Mouse (Mus musculus): ENCODE measurements around the gene Kank1. TPM values are rescaled to one million over a fixed set of nuclear protein-coding genes. Genes with fewer than 3 reads are reported as not detected.
A peak's percentile ranks its signal among the peaks of the same experiment; 100 is the strongest.

Gene Kank1
- polyA plus RNA-seq, 1 experiment, result 6.3 TPM

GRCm38 (mm10) chr19:25232032-25232431 is 4.7 kb upstream of the Kank1 start:
- WGBS, result 83% methylated on average over 10 of the region's 10 CpGs
- Histone ChIP-seq H3K4me1 (ENCODE audit: control insufficient read depth, insufficient read depth, insufficient read length, low read length) (no peaks in the 10 kb centered on the region), H3K27me3 (ENCODE audit: control insufficient read depth, insufficient read depth, low read length) (no peaks in the 10 kb centered on the region), H3K27ac (ENCODE audit: insufficient read depth, low read depth, low read length) (no peak overlapping the region), H3K36me3 (ENCODE audit: control insufficient read depth, insufficient read depth, low read length) (no peaks in the 10 kb centered on the region), H3K4me3 (ENCODE audit: low read depth, low read length) (no peak overlapping the region)
- TF ChIP-seq POLR2A (IDR thresholded peaks at IDR 0.05; ENCODE audit: low read depth, low read length) (no peak), CTCF (IDR thresholded peaks at IDR 0.05; ENCODE audit: extremely low read depth, insufficient read length, insufficient replicate concordance, low read depth, low read length) (no peak)

DNA sequence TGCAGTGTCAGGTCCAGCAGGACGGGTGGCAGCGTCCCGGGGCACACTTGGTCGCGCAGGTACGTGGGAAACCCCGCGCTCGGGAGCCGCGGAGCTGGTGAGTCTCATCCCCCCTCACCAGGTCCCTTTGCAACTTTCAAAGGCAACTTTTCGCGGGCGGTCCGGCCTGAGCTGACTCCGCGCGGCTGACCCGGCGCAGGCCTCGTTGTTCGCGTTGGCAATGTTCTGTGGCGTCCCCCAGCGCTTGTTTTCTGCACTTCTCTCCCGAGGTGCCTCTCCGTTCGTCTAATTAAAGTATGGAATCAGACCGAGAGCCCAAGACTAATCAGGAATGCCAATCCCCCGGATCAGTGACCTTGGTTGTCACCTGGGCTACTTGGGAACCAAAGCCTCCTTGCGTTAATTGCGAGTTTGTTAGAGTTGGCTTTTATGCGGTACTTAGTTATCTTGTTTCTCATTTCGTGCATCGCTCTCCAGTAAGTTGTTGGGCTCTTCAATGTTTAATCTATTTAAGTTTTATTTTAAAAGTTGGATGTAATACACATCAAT is 791 bp downstream of the Kank1 start:
- TF ChIP-seq POLR2A (IDR thresholded peaks at IDR 0.05; ENCODE audit: low read depth, low read length), result 0 out of 2 replicates have a peak, but pooled peaks have one; percentile 9
- TF ChIP-seq CTCF (IDR thresholded peaks at IDR 0.05; ENCODE audit: extremely low read depth, insufficient read length, insufficient replicate concordance, low read depth, low read length), result no peak
- Histone ChIP-seq H3K4me1 (ENCODE audit: control insufficient read depth, insufficient read depth, insufficient read length, low read length) (no peaks in the 10 kb centered on the region), H3K27me3 (ENCODE audit: control insufficient read depth, insufficient read depth, low read length) (no peaks in the 10 kb centered on the region), H3K4me3 (ENCODE audit: low read depth, low read length) (peak overlapping the region; percentile 82), H3K27ac (ENCODE audit: insufficient read depth, low read depth, low read length) (peak overlapping the region; percentile 71), H3K36me3 (ENCODE audit: control insufficient read depth, insufficient read depth, low read length) (no peaks in the 10 kb centered on the region)
- under 1% methylated on average over 35 of the region's 35 CpGs for WGBS

DNA sequence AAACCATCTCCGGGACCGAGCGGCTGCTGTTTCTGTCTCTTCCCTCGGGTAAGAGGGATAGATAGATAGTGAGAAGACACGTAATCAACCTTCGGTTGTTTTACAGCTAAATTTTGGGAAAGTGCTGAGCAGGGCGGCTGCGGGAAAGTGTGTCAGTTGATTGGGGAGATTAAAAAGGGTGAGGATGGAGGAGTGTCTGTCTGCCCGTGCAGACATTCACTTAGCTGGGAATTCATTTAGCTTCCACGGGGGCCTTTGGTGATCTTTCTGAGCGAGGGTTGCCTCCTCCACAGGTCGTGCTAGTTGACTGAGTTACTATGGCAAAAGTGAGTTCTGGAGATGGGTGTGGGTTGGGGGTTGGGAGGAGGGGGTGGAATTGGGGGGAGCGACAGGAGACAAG is 1.3 kb downstream of the Kank1 start:
- TF ChIP-seq POLR2A (IDR thresholded peaks at IDR 0.05; ENCODE audit: low read depth, low read length), result no peak

GRCm38 (mm10) chr19:25243566-25243965 is 6.8 kb downstream of the Kank1 start:
- WGBS, result 27% methylated on average over 4 of the region's 4 CpGs
- Histone ChIP-seq H3K4me3 (ENCODE audit: low read depth, low read length) (no peak overlapping the region), H3K36me3 (ENCODE audit: control insufficient read depth, insufficient read depth, low read length) (no peaks in the 10 kb centered on the region), H3K27ac (ENCODE audit: insufficient read depth, low read depth, low read length) (no peak overlapping the region), H3K27me3 (ENCODE audit: control insufficient read depth, insufficient read depth, low read length) (no peaks in the 10 kb centered on the region), H3K4me1 (ENCODE audit: control insufficient read depth, insufficient read depth, insufficient read length, low read length) (peaks cover 19% of the 10 kb centered on the region; the same call in 1 of the 2 replicates)
- TF ChIP-seq POLR2A (IDR thresholded peaks at IDR 0.05; ENCODE audit: low read depth, low read length) (no peak), CTCF (IDR thresholded peaks at IDR 0.05; ENCODE audit: extremely low read depth, insufficient read length, insufficient replicate concordance, low read depth, low read length) (no peak)

More for the DNA sequence above, 1.3 kb downstream of the Kank1 start:
- H3K36me3 ChIP-seq (ENCODE audit: control insufficient read depth, insufficient read depth, low read length), result no peaks in the 10 kb centered on the region
- peak overlapping the region; percentile 43 for H3K4me3 ChIP-seq (ENCODE audit: low read depth, low read length)
- H3K27me3 ChIP-seq (ENCODE audit: control insufficient read depth, insufficient read depth, low read length), result no peaks in the 10 kb centered on the region
- H3K4me1 ChIP-seq (ENCODE audit: control insufficient read depth, insufficient read depth, insufficient read length, low read length), result no peaks in the 10 kb centered on the region
- WGBS, result 6% methylated on average over 13 of the region's 13 CpGs
- no peak overlapping the region for H3K27ac ChIP-seq (ENCODE audit: insufficient read depth, low read depth, low read length)

GRCm38 (mm10) chr19:25246062-25246461 is 9.3 kb downstream of the Kank1 start:
- H3K4me3 ChIP-seq (ENCODE audit: low read depth, low read length), result no peak overlapping the region
- no peaks in the 10 kb centered on the region for H3K36me3 ChIP-seq (ENCODE audit: control insufficient read depth, insufficient read depth, low read length)
- H3K4me1 ChIP-seq (ENCODE audit: control insufficient read depth, insufficient read depth, insufficient read length, low read length), result peaks cover 22% of the 10 kb centered on the region
- H3K27ac ChIP-seq (ENCODE audit: insufficient read depth, low read depth, low read length), result no peak overlapping the region
- WGBS, result 40% methylated on average over 8 of the region's 8 CpGs
- TF ChIP-seq POLR2A (IDR thresholded peaks at IDR 0.05; ENCODE audit: low read depth, low read length) (no peak), CTCF (IDR thresholded peaks at IDR 0.05; ENCODE audit: extremely low read depth, insufficient read length, insufficient replicate concordance, low read depth, low read length) (no peak)
- no peaks in the 10 kb centered on the region for H3K27me3 ChIP-seq (ENCODE audit: control insufficient read depth, insufficient read depth, low read length)

DNA sequence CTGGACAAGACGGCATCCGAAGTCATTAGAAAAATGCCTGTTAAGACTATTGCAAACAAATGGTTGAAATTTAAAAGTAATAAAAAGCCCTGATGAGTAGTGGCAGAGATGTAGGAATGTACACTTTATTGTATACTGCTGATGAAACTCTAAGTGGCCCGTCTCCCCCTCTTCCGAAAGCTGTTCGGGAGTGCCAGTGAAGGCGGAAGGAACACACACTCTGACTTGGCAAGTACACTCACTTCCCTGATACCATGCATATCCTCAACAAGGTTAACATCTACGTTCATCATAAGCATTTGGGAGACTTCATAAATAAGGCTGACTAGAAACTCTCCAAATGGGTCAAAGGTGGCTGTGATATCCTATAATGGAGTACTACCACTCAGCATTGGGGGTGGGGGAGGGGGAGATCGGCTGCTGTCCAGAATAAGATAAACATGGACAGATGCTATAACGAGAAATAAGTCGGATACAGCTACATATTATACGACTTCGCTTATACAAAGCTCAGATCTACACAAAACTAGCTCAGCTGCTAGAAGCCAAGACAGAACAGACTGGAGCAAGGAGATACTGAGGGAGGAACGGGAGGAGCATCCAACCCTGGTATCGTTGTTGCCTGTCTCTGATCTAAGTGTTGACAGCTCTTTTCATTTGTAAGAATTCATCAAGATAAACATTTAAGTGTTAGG is 11.2 kb downstream of the Kank1 start:
- WGBS, result 39% methylated on average over 14 of the region's 14 CpGs
- H3K4me3 ChIP-seq (ENCODE audit: low read depth, low read length), result no peak overlapping the region
- H3K27me3 ChIP-seq (ENCODE audit: control insufficient read depth, insufficient read depth, low read length), result no peaks in the 10 kb centered on the region
- H3K36me3 ChIP-seq (ENCODE audit: control insufficient read depth, insufficient read depth, low read length), result no peaks in the 10 kb centered on the region
- peaks cover 22% of the 10 kb centered on the region for H3K4me1 ChIP-seq (ENCODE audit: control insufficient read depth, insufficient read depth, insufficient read length, low read length)
- TF ChIP-seq POLR2A (IDR thresholded peaks at IDR 0.05; ENCODE audit: low read depth, low read length) (no peak), CTCF (IDR thresholded peaks at IDR 0.05; ENCODE audit: extremely low read depth, insufficient read length, insufficient replicate concordance, low read depth, low read length) (no peak)
- no peak overlapping the region for H3K27ac ChIP-seq (ENCODE audit: insufficient read depth, low read depth, low read length)

- TF ChIP-seq CTCF (IDR thresholded peaks at IDR 0.05; ENCODE audit: extremely low read depth, insufficient read length, insufficient replicate concordance, low read depth, low read length) (no peak), POLR2A (IDR thresholded peaks at IDR 0.05; ENCODE audit: low read depth, low read length) (no peak)
- WGBS, result 16% methylated on average over 13 of the region's 13 CpGs
- Histone ChIP-seq H3K27me3 (ENCODE audit: control insufficient read depth, insufficient read depth, low read length) (no peaks in the 10 kb centered on the region), H3K36me3 (ENCODE audit: control insufficient read depth, insufficient read depth, low read length) (no peaks in the 10 kb centered on the region), H3K4me3 (ENCODE audit: low read depth, low read length) (peak overlapping the region; percentile 31; the same call in 1 of the 2 replicates), H3K27ac (ENCODE audit: insufficient read depth, low read depth, low read length) (peak overlapping the region; percentile 48), H3K4me1 (ENCODE audit: control insufficient read depth, insufficient read depth, insufficient read length, low read length) (peaks cover 18% of the 10 kb centered on the region)
These were observed 12.5 kb downstream of the Kank1 start for GRCm38 (mm10) chr19:25249230-25249629.
